Mouse (Mus musculus) embryonic stem cell, embryonic (primary cell): ENCODE results near the gene Crb2.

Experiments used
- CTCF ChIA-PET, 4 experiments: fragments of 300-600 bp in 2 of 4; fragments of 350-600 bp in 2 of 4; sonication (Branson Sonifier 250); formaldehyde crosslinking; loops; one replicate each; lab custom pipeline; 2022; ENCODE audit warnings: inconsistent platforms in 2 of 4; lab: Charles Lee
- POLR2A ChIA-PET, 4 experiments: fragments of 300-600 bp in 2 of 4; fragments of 350-600 bp in 2 of 4; sonication (Branson Sonifier 250); formaldehyde crosslinking; loops; one replicate each; lab custom pipeline; 2022; ENCODE audit warnings: antibody characterized with exemption in 4 of 4, inconsistent platforms in 1 of 4; lab: Charles Lee

Gene Crb2

GRCm38 (mm10) chr2:37780270-37780929 is 4.4 kb downstream of the Crb2 start:
- ChIA-PET POLR2A (interaction anchor here in 2 of 4 experiments (0.7 to 2.0 kb wide), 17 partner anchors 9 to 421 kb away, joined by 3 to 17 read pairs (median 5); partner anchors contain the start of genes Pdcl (in 1 of the 2), Rabgap1 (in 1 of the 2), Rc3h2 (in 1 of the 2) and Zbtb26 (in 1 of the 2)), CTCF (interaction anchor here (0.5 to 1.6 kb wide), 9 partner anchors 9 to 413 kb away, joined by 3 to 15 read pairs (median 4); no protein-coding TSS in a partner anchor)

- CTCF ChIA-PET, result no interaction called here
- POLR2A ChIA-PET, result interaction anchor here in 1 of 4 experiments (1.2 to 1.8 kb wide), 4 partner anchors 10 to 78 kb away, joined by 3 to 17 read pairs (median 6); partner anchors contain the start of gene Strbp
Measured at GRCm38 (mm10) chr2:37781421-37781820, 5.4 kb downstream of the Crb2 start.

- CTCF ChIA-PET, result interaction anchor here in 1 of 4 experiments (1.5 kb wide), 1 partner anchor 11 kb away, joined by 5 read pairs; no protein-coding TSS in a partner anchor
- POLR2A ChIA-PET, result interaction anchor here in 2 of 4 experiments (0.6 to 1.4 kb wide), 5 partner anchors 9 to 277 kb away, joined by 3 to 9 read pairs (median 3); partner anchors contain the start of gene Strbp (in 1 of the 2)
Measured at GRCm38 (mm10) chr2:37782002-37782401, 6.0 kb downstream of the Crb2 start.

GRCm38 (mm10) chr2:37784473-37784872 is 8.4 kb downstream of the Crb2 start:
- ChIA-PET CTCF (interaction anchor here in 2 of 4 experiments (1.4 to 4.0 kb wide), 2 partner anchors 13 to 18 kb away, joined by 3 to 17 read pairs; no protein-coding TSS in a partner anchor), POLR2A (interaction anchor here in 1 of 4 experiments (0.8 to 1.1 kb wide), 3 partner anchors 10 to 50 kb away, joined by 3 to 6 read pairs (median 3); no protein-coding TSS in a partner anchor)

GRCm38 (mm10) chr2:37786461-37786860 is 10.4 kb downstream of the Crb2 start:
- ChIA-PET CTCF (interaction anchor here in 3 of 4 experiments (0.6 to 4.0 kb wide), 7 partner anchors 10 to 221 kb away, joined by 3 to 17 read pairs (median 5); partner anchors contain the start of gene Crb2 (in 1 of the 3)), POLR2A (interaction anchor here in 2 of 4 experiments (0.6 to 1.8 kb wide), 7 partner anchors 8 to 580 kb away, joined by 3 to 6 read pairs (median 4); partner anchors contain the start of genes Rabgap1 (in 1 of the 2), Zbtb26 (in 1 of the 2) and Zbtb6 (in 1 of the 2))

GRCm38 (mm10) chr2:37788176-37788962 is 12.3 kb downstream of the Crb2 start:
- ChIA-PET CTCF (interaction anchor here in 2 of 4 experiments (1.0 to 4.0 kb wide), 3 partner anchors 14 to 27 kb away, joined by 3 to 17 read pairs (median 3); no protein-coding TSS in a partner anchor), POLR2A (no interaction called here)

- ChIA-PET CTCF (interaction anchor here in 1 of 4 experiments (1.0 kb wide), 1 partner anchor 26 kb away, joined by 3 read pairs; no protein-coding TSS in a partner anchor), POLR2A (interaction anchor here in 1 of 4 experiments (0.7 to 4.0 kb wide), 2 partner anchors 12 to 122 kb away, joined by 6 to 21 read pairs; no protein-coding TSS in a partner anchor)
Measured at GRCm38 (mm10) chr2:37789029-37789428, 13.0 kb downstream of the Crb2 start.

GRCm38 (mm10) chr2:37789995-37790394 is 13.9 kb downstream of the Crb2 start:
- POLR2A ChIA-PET, result interaction anchor here in 1 of 4 experiments (0.7 to 4.0 kb wide), 3 partner anchors 10 to 121 kb away, joined by 6 to 21 read pairs (median 17); no protein-coding TSS in a partner anchor

GRCm38 (mm10) chr2:37790738-37791137 is 14.7 kb downstream of the Crb2 start:
- ChIA-PET CTCF (interaction anchor here in 2 of 4 experiments (1.0 to 1.3 kb wide), 3 partner anchors 10 to 20 kb away, joined by 3 to 5 read pairs (median 3); no protein-coding TSS in a partner anchor), POLR2A (interaction anchor here in 2 of 4 experiments (1.3 to 4.0 kb wide), 4 partner anchors 9 to 432 kb away, joined by 4 to 21 read pairs (median 13); partner anchors contain the start of gene Pdcl (in 1 of the 2))

More at GRCm38 (mm10) chr2:37789995-37790394, 13.9 kb downstream of the Crb2 start:
- CTCF ChIA-PET, result interaction anchor here in 2 of 4 experiments (1.0 to 1.3 kb wide), 2 partner anchors 15 to 19 kb away, joined by 3 to 5 read pairs; no protein-coding TSS in a partner anchor

GRCm38 (mm10) chr2:37791340-37791739 is 15.3 kb downstream of the Crb2 start:
- CTCF ChIA-PET, result interaction anchor here in 3 of 4 experiments (0.7 to 2.0 kb wide), 8 partner anchors 11 to 20 kb away, joined by 3 to 5 read pairs (median 3); no protein-coding TSS in a partner anchor
- POLR2A ChIA-PET, result interaction anchor here in 3 of 4 experiments (0.6 to 4.0 kb wide), 7 partner anchors 9 to 456 kb away, joined by 3 to 21 read pairs (median 6); partner anchors contain the start of genes Pdcl (in 1 of the 3) and Rc3h2 (in 1 of the 3)

- ChIA-PET CTCF (interaction anchor here in 2 of 4 experiments (0.6 to 1.0 kb wide), 3 partner anchors 22 to 153 kb away, joined by 3 to 4 read pairs (median 4); no protein-coding TSS in a partner anchor), POLR2A (interaction anchor here in 2 of 4 experiments (0.7 to 1.9 kb wide), 5 partner anchors 9 to 25 kb away, joined by 3 to 5 read pairs (median 4); no protein-coding TSS in a partner anchor)
Measured at GRCm38 (mm10) chr2:37796021-37796420, 20.0 kb downstream of the Crb2 start.

- POLR2A ChIA-PET, result interaction anchor here in 1 of 4 experiments (1.4 to 1.5 kb wide), 2 partner anchors 26 to 39 kb away, joined by 3 to 5 read pairs; no protein-coding TSS in a partner anchor
- CTCF ChIA-PET, result interaction anchor here in 1 of 4 experiments (1.8 kb wide), 1 partner anchor 25 kb away, joined by 4 read pairs; no protein-coding TSS in a partner anchor
Measured at GRCm38 (mm10) chr2:37797046-37797445, 21.0 kb downstream of the Crb2 start.

GRCm38 (mm10) chr2:37799137-37799536 is 23.1 kb downstream of the Crb2 start:
- ChIA-PET CTCF (interaction anchor here in 2 of 4 experiments (0.7 to 6.4 kb wide), 5 partner anchors 16 to 114 kb away, joined by 3 to 79 read pairs (median 4); partner anchors contain the start of gene Crb2 (in 1 of the 2)), POLR2A (interaction anchor here in 2 of 4 experiments (0.7 to 4.2 kb wide), 5 partner anchors 8 to 553 kb away, joined by 3 to 21 read pairs (median 3); no protein-coding TSS in a partner anchor)

GRCm38 (mm10) chr2:37801687-37802086 is 25.6 kb downstream of the Crb2 start:
- ChIA-PET CTCF (interaction anchor here (0.5 to 6.4 kb wide), 13 partner anchors 15 to 574 kb away, joined by 3 to 79 read pairs (median 7); partner anchors contain the start of gene Crb2 (in 2 of the 4)), POLR2A (interaction anchor here in 3 of 4 experiments (0.5 to 4.2 kb wide), 9 partner anchors 9 to 1021 kb away, joined by 3 to 21 read pairs (median 5); no protein-coding TSS in a partner anchor)

- ChIA-PET POLR2A (interaction anchor here in 2 of 4 experiments (0.8 to 4.2 kb wide), 8 partner anchors 10 to 31 kb away, joined by 3 to 21 read pairs (median 4); no protein-coding TSS in a partner anchor), CTCF (interaction anchor here (0.6 to 6.4 kb wide), 20 partner anchors 8 to 573 kb away, joined by 3 to 79 read pairs (median 4); partner anchors contain the start of gene Crb2 (in 2 of the 4))
Measured at GRCm38 (mm10) chr2:37802610-37803212, 26.7 kb downstream of the Crb2 start.

- ChIA-PET POLR2A (no interaction called here), CTCF (interaction anchor here in 2 of 4 experiments (0.5 to 1.0 kb wide), 2 partner anchors 251 to 565 kb away, joined by 3 read pairs; no protein-coding TSS in a partner anchor)
Measured at GRCm38 (mm10) chr2:37811682-37812081, 35.6 kb downstream of the Crb2 start.
